Mouse (Mus musculus): ENCODE measurements around the gene Rreb1.

DNA sequence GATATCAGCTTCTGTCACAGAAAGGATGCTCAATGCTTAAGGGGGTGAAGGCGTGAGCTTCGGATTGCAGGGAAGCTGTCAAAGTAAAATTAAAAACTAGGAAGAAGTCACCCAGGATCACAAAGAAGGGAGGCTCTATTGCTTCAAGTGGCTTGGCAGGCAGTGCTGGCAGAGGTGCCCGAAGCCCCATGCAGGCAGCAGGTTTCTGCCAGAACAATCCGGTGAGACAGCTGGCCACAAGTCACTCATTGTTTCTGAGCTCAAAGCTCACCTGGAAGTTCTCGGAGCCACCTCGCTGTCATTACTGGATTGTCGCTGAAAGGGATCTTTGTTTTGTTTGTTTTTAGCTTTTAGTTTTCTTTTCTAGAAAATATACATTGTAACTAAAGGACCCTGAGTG, 49.6 kb upstream of the Rreb1 start:
- TF ChIP-seq CTCF (IDR thresholded peaks at IDR 0.05; ENCODE audit: low read depth) (no peak), EP300 (IDR thresholded peaks at IDR 0.05; ENCODE audit: low read depth) (no peak)

Data from liver, postnatal 0 days (tissue).